7 mouse cellular contexts compared by ENCODE assay signal in the genomic region with DNA sequence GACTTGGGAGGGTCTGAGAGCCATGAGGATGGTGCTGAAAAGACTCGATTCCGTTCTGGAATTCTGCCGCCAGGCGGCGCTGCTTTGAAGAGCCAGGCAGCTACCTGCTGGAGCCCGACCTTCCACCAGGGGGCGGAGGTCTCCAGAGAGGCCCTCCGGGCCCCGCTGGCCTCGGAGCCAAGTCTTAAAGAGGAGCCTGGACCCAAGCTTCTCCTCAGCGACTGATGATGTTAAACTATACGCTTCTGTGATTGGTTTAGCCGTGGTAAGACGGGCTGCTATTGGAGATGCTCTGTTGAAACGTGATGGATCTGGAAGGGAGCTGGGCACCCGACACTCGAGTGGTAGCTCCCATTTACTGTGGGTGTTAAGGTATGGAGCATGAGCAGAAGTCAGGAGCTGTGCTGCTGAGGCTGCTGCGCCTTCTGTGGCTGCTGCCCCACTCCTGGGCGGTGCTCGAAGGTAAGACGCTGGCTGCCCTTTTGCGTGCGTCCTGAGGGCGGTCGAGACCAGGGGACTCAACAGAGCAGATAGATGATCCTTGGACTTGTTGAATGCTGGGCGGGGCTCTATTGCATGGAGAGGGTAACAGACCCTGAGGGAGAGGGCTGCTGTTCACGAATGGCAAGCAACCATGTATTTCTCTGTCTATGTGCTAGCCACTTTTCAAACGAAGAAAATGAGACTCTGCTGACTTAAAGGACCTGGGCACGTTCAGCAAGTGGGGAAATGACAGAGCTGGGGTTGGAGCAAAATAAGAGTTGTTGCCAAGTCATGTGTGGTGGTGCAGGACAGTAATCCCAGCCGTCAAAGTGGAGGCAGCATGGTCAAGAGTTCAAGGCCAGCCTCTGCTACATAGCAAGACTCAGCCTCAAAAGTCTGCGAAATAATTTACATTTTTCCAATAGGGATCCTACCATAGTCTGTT. TPM values are rescaled to one million over a fixed set of nuclear protein-coding genes. Genes with fewer than 3 reads are reported as not detected.
DNase-seq lines count a peak whose midpoint lies in the region; ATAC-seq and TF ChIP-seq lines count a peak whose summit lies in the region.

No protein-coding gene starts in this region.

- H3K4me1 ChIP-seq in intestine, postnatal 0 days (replicated peaks; ENCODE audit: control insufficient read depth, insufficient read depth, low read length): 0 out of 2 replicates have a peak, but pooled peaks cover 2% of the 10 kb centered on the region
- peaks cover 15% of the 10 kb centered on the region for H3K4me1 ChIP-seq in midbrain, embryonic 12.5 days
- peaks cover 4% of the 10 kb centered on the region; the same call in 1 of the 2 replicates for H3K4me1 ChIP-seq in small intestine, adult 2 months (ENCODE audit: control insufficient read depth, insufficient read depth, insufficient read length, low read length)

- ATAC-seq in intestine, postnatal 0 days: peak; percentile 97
- ATAC-seq in midbrain, embryonic 12.5 days (ENCODE audit: low FRiP score, low read depth): peak; percentile 98

- peak; percentile 96 for DNase-seq in adrenal gland, adult 8-10 months
- peak; percentile 96 for DNase-seq in embryo, embryonic 9.5 days (ENCODE audit: extremely low spot score)
- peak; percentile 98 to 99 for DNase-seq in gastrocnemius, postnatal 4 days (ENCODE audit: low spot score in 2 of 2)
- DNase-seq in left cerebral cortex, postnatal 4 days: peak; percentile 98

- no peak overlapping the region for H3K27ac ChIP-seq in intestine, postnatal 0 days (ENCODE audit: low read depth, low read length)
- H3K27ac ChIP-seq in midbrain, embryonic 12.5 days (replicated peaks): no peak overlapping the region
- H3K27ac ChIP-seq in small intestine, adult 2 months (ENCODE audit: insufficient read depth, low read depth, low read length): peak overlapping the region; percentile 86

- peaks cover 22% of the 10 kb centered on the region; the same call in 1 of the 2 replicates for H3K27me3 ChIP-seq in intestine, postnatal 0 days (replicated peaks; ENCODE audit: control insufficient read depth, insufficient read depth, low read length)
- peaks cover 48% of the 10 kb centered on the region for H3K27me3 ChIP-seq in midbrain, embryonic 12.5 days
- H3K27me3 ChIP-seq in small intestine, adult 2 months (ENCODE audit: control insufficient read depth, insufficient read depth, low read length): no peaks in the 10 kb centered on the region

- no peaks in the 10 kb centered on the region for H3K36me3 ChIP-seq in intestine, postnatal 0 days (ENCODE audit: control insufficient read depth, insufficient read depth)
- no peaks in the 10 kb centered on the region for H3K36me3 ChIP-seq in midbrain, embryonic 12.5 days
- H3K36me3 ChIP-seq in small intestine, adult 2 months (ENCODE audit: control insufficient read depth, insufficient read depth, low read length): no peaks in the 10 kb centered on the region

- no peak overlapping the region for H3K9ac ChIP-seq in intestine, postnatal 0 days (ENCODE audit: low read depth, low read length)
- no peak overlapping the region for H3K9ac ChIP-seq in midbrain, embryonic 12.5 days (replicated peaks)

- 4% methylated on average over 31 of the region's 31 CpGs for WGBS in intestine, postnatal 0 days
- WGBS in midbrain, embryonic 12.5 days: 7% methylated on average over 31 of the region's 31 CpGs
- WGBS in small intestine, adult 2 months: 4% methylated on average over 31 of the region's 31 CpGs

- H3K4me2 ChIP-seq in intestine, postnatal 0 days (replicated peaks; ENCODE audit: low read depth): peak overlapping the region; percentile 71
- H3K4me2 ChIP-seq in midbrain, embryonic 12.5 days (replicated peaks): peak overlapping the region; percentile 61

- peak; percentile 100 for TF ChIP-seq CTCF in intestine, postnatal 0 days (IDR thresholded peaks at IDR 0.05; ENCODE audit: low read depth)
- peak; percentile 100 for TF ChIP-seq CTCF in small intestine, adult 2 months (IDR thresholded peaks at IDR 0.05; ENCODE audit: extremely low read depth, insufficient read length, insufficient replicate concordance, low read depth, low read length)

- H3K4me3 ChIP-seq in intestine, postnatal 0 days (ENCODE audit: low read depth, low read length): peak overlapping the region; percentile 35
- peak overlapping the region; percentile 36 for H3K4me3 ChIP-seq in midbrain, embryonic 12.5 days
- H3K4me3 ChIP-seq in small intestine, adult 2 months (ENCODE audit: low read depth, low read length): peak overlapping the region; percentile 71

- intact Hi-C loops in left cerebral cortex, postnatal 4 days (cut with DNase I): no loop called here

- TF ChIP-seq POLR2A in small intestine, adult 2 months (IDR thresholded peaks at IDR 0.05; ENCODE audit: low read depth, low read length): peak; percentile 74; the same call in 1 of the 2 replicates

- H3K9me3 ChIP-seq in intestine, postnatal 0 days (ENCODE audit: control insufficient read depth): no peaks in the 10 kb centered on the region
- no peaks in the 10 kb centered on the region for H3K9me3 ChIP-seq in midbrain, embryonic 12.5 days

RNA-seq across cellular contexts. Expression of gene H2-DMb2, which starts 7.5 kb away (rescaled TPM):
- total RNA-seq in adrenal gland, adult 8-10 months (2022): 1 to 10 TPM; 2.0 to 4.5 (median 4.0) TPM
- under 1 TPM; 0.36 to 0.37 TPM for total RNA-seq in gastrocnemius, postnatal 4 days (2021)
- polyA plus RNA-seq in intestine, postnatal 0 days (2015; fragmentation: Nextera tagmentation; extraction: Ambion mirVana): 0.97 and 0.98 TPM in 2 replicates
- total RNA-seq in left cerebral cortex, postnatal 4 days (2021): under 1 TPM; 0.34 to 0.40 TPM
- 0.16 and 0.23 TPM in 2 replicates for polyA plus RNA-seq in midbrain, embryonic 12.5 days (2016; fragmentation: Nextera tagmentation; extraction: Ambion mirVana)
- 12.7 and 25.4 TPM in 2 replicates for polyA plus RNA-seq in small intestine, adult 2 months (2012; rRNA removed)

RNA-seq across cellular contexts. Expression of gene Brd2, which starts 13.1 kb away (rescaled TPM):
- 100 to 1,000 TPM; 185 to 240 (median 215) TPM for total RNA-seq in adrenal gland, adult 8-10 months (2022)
- total RNA-seq in gastrocnemius, postnatal 4 days (2021): 100 to 1,000 TPM; 125 to 136 TPM
- polyA plus RNA-seq in intestine, postnatal 0 days (2015; fragmentation: Nextera tagmentation; extraction: Ambion mirVana): 51.8 and 60.0 TPM in 2 replicates
- total RNA-seq in left cerebral cortex, postnatal 4 days (2021): 100 to 1,000 TPM; 247 to 267 TPM
- polyA plus RNA-seq in midbrain, embryonic 12.5 days (2016; fragmentation: Nextera tagmentation; extraction: Ambion mirVana): 144 and 148 TPM in 2 replicates
- polyA plus RNA-seq in small intestine, adult 2 months (2012; rRNA removed): 41.2 and 73.1 TPM in 2 replicates

RNA-seq across cellular contexts. Expression of gene H2-DMa, which starts 16.2 kb away (rescaled TPM):
- 10 to 100 TPM; 12.2 to 24.6 (median 21.1) TPM for total RNA-seq in adrenal gland, adult 8-10 months (2022)
- total RNA-seq in gastrocnemius, postnatal 4 days (2021): 1 to 10 TPM; 7.6 to 8.7 TPM
- 15.2 and 16.7 TPM in 2 replicates for polyA plus RNA-seq in intestine, postnatal 0 days (2015; fragmentation: Nextera tagmentation; extraction: Ambion mirVana)
- total RNA-seq in left cerebral cortex, postnatal 4 days (2021): 10 to 100 TPM; 19.5 to 20.5 TPM
- polyA plus RNA-seq in midbrain, embryonic 12.5 days (2016; fragmentation: Nextera tagmentation; extraction: Ambion mirVana): 9.8 and 9.9 TPM in 2 replicates
- polyA plus RNA-seq in small intestine, adult 2 months (2012; rRNA removed): 35.4 and 169 TPM in 2 replicates

RNA-seq across cellular contexts. Expression of gene H2-DMb1, which starts 17.3 kb away (rescaled TPM):
- 10 to 100 TPM in 2 of 4 experiments, 1 to 10 TPM in 2; 5.2 to 11.5 (median 10.5) TPM for total RNA-seq in adrenal gland, adult 8-10 months (2022)
- 1 to 10 TPM in 1 of 2 experiments, under 1 TPM in 1; 0.70 to 1.4 TPM for total RNA-seq in gastrocnemius, postnatal 4 days (2021)
- polyA plus RNA-seq in intestine, postnatal 0 days (2015; fragmentation: Nextera tagmentation; extraction: Ambion mirVana): 5.1 and 6.4 TPM in 2 replicates
- under 1 TPM; 0.46 to 0.97 TPM for total RNA-seq in left cerebral cortex, postnatal 4 days (2021)
- 0.16 and 0.73 TPM in 2 replicates for polyA plus RNA-seq in midbrain, embryonic 12.5 days (2016; fragmentation: Nextera tagmentation; extraction: Ambion mirVana)
- 39.0 and 281 TPM in 2 replicates for polyA plus RNA-seq in small intestine, adult 2 months (2012; rRNA removed)

RNA-seq across cellular contexts. Expression of gene H2-Oa, which starts 43.4 kb away (rescaled TPM):
- 1 to 10 TPM in 1 of 4 experiments, under 1 TPM in 3; 0.24 to 1.1 (median 0.64) TPM for total RNA-seq in adrenal gland, adult 8-10 months (2022)
- total RNA-seq in gastrocnemius, postnatal 4 days (2021): not detected
- 0.25 and 0.90 TPM in 2 replicates for polyA plus RNA-seq in intestine, postnatal 0 days (2015; fragmentation: Nextera tagmentation; extraction: Ambion mirVana)
- not detected for total RNA-seq in left cerebral cortex, postnatal 4 days (2021)
- polyA plus RNA-seq in midbrain, embryonic 12.5 days (2016; fragmentation: Nextera tagmentation; extraction: Ambion mirVana): 0.17 and 0.56 TPM in 2 replicates
- polyA plus RNA-seq in small intestine, adult 2 months (2012; rRNA removed): 7.2 and 16.6 TPM in 2 replicates
